Mouse (Mus musculus) limb, embryonic 13.5 days (tissue): ENCODE data around the gene Cenpt. TPM values are rescaled to one million over a fixed set of nuclear protein-coding genes. Genes with fewer than 3 reads are reported as not detected.

Experiments
- ATAC-seq: fragments of 200-750 bp; cut with Nextera tagmentation; 2 replicates; pipeline ENCODE4 v1.8.0; 2017; ENCODE audit warnings: low read depth, moderate number of reproducible peaks, moderate TSS enrichment; ENCODE audit not compliant: low FRiP score
- H3K27ac ChIP-seq: fragments of 300-500 bp; sonication (generic); 2 replicates; pipeline ENCODE4 v1.5.1; 2015; ENCODE audit warnings: inconsistent platforms, mild to moderate bottlenecking, moderate library complexity
- H3K27me3 ChIP-seq: fragments of 300-500 bp; sonication (generic); 2 replicates; pipeline ENCODE4 v1.6.1; 2015; ENCODE audit warnings: mild to moderate bottlenecking, inconsistent platforms
- H3K36me3 ChIP-seq: fragments of 300-500 bp; sonication (generic); 2 replicates; pipeline ENCODE4 v1.6.1; 2015; ENCODE audit warnings: inconsistent platforms, mild to moderate bottlenecking, moderate library complexity
- H3K4me1 ChIP-seq: fragments of 300-500 bp; sonication (generic); 2 replicates; pipeline ENCODE4 v1.6.1; 2015; ENCODE audit warnings: inconsistent platforms
- H3K4me2 ChIP-seq: fragments of 300-500 bp; sonication (generic); replicated peaks from 2 replicates; pipeline ENCODE4 v1.6.1; 2015; ENCODE audit warnings: inconsistent platforms, mild to moderate bottlenecking, moderate library complexity
- H3K4me3 ChIP-seq: fragments of 300-500 bp; sonication (generic); 2 replicates; pipeline ENCODE4 v1.5.1; 2015; ENCODE audit warnings: moderate library complexity, mild to moderate bottlenecking, inconsistent platforms
- H3K9ac ChIP-seq: fragments of 300-500 bp; sonication (generic); 2 replicates; pipeline ENCODE4 v1.6.1; 2015; ENCODE audit warnings: mild to moderate bottlenecking, inconsistent platforms
- H3K9me3 ChIP-seq: fragments of 300-500 bp; sonication (generic); 2 replicates; pipeline ENCODE4 v1.6.1; 2016; ENCODE audit warnings: inconsistent platforms
- WGBS: fragments of 180-500 bp; shearing (Covaris S2); methylation state at CpG from one replicate; pipeline ENCODE4 v1.1.7; 2015; 5-methylcytosine and 5-hydroxymethylcytosine counted together
- polyA plus RNA-seq: library from polyadenylated mRNA; unstranded; fragments of >200 nt; fragmentation: Nextera tagmentation; extraction: Ambion mirVana; gene quantifications from 2 replicates; pipeline ENCODE4 v1.2.1, GENCODE M21; 2015

Cenpt gene
- polyA plus RNA-seq, 1 experiment from 2014 or later: 52.1 TPM

DNA sequence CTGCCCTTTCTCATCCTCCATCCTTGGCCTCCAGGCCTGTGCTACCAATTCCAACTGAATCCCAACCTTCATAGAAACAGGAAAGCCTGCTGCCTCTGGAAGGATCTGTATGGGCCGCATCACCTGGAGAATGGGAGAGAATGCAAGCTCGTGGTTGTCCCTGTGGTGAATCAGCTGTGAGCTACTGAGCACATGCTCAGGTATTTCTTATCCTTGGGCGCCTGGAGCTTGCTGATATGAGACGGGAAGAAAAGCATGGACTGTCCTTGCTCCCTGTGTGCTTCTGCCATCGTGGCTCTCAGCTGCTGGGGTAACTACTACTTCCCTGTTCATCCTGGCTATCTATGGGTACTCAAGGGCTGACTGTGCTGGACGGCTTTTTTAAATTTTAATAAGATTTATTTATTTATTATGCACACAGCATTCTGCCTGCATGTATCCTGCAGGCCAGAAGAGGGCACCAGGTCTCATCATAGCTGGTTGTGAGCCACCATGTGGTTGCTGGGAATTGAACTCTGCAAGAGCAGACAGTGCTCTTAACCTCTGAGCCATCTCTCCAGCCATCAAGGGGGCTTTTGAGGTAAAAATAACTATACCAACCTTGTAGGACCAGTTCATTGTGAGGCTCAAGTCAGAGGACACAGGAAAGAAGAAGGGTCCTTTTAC, 13.4 kb upstream of the Cenpt start:
- no peak for ATAC-seq
- 88% methylated on average over 6 of the region's 6 CpGs for WGBS
- H3K9ac ChIP-seq: no peak overlapping the region
- H3K27me3 ChIP-seq: no peaks in the 10 kb centered on the region
- H3K4me1 ChIP-seq: peaks cover 19% of the 10 kb centered on the region
- peaks cover 71% of the 10 kb centered on the region for H3K36me3 ChIP-seq
- no peak overlapping the region for H3K4me2 ChIP-seq
- no peak overlapping the region for H3K4me3 ChIP-seq
- no peaks in the 10 kb centered on the region for H3K9me3 ChIP-seq
- H3K27ac ChIP-seq: no peak overlapping the region

DNA sequence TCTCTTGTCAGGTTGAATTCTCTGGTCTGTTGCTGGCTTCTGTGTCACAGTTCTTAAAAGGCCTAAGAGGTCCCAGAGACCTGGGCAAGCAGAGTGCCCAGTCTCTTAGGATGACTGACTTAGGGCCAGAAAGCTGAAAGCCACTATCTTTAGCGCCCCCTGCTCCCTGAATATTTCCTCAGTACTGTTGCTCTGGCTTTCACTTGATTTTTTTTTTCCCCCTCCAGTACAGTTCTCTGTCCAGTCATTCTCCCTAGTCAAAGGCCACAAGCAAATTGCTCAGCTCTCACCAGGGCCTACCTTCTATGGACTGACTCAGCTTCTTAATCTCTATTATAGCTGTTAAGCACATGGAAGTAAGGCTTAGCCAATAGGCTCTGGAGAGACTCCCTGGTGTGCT, 8.9 kb upstream of the Cenpt start:
- Histone ChIP-seq H3K27me3 (no peaks in the 10 kb centered on the region), H3K27ac (no peak overlapping the region), H3K36me3 (peaks cover 39% of the 10 kb centered on the region), H3K9ac (peak overlapping the region; percentile 97), H3K9me3 (no peaks in the 10 kb centered on the region), H3K4me2 (peak overlapping the region; percentile 90), H3K4me3 (peak overlapping the region; percentile 99), H3K4me1 (peaks cover 53% of the 10 kb centered on the region)
- 6% methylated on average over 1 of the region's 1 CpGs for WGBS
- no peak for ATAC-seq

DNA sequence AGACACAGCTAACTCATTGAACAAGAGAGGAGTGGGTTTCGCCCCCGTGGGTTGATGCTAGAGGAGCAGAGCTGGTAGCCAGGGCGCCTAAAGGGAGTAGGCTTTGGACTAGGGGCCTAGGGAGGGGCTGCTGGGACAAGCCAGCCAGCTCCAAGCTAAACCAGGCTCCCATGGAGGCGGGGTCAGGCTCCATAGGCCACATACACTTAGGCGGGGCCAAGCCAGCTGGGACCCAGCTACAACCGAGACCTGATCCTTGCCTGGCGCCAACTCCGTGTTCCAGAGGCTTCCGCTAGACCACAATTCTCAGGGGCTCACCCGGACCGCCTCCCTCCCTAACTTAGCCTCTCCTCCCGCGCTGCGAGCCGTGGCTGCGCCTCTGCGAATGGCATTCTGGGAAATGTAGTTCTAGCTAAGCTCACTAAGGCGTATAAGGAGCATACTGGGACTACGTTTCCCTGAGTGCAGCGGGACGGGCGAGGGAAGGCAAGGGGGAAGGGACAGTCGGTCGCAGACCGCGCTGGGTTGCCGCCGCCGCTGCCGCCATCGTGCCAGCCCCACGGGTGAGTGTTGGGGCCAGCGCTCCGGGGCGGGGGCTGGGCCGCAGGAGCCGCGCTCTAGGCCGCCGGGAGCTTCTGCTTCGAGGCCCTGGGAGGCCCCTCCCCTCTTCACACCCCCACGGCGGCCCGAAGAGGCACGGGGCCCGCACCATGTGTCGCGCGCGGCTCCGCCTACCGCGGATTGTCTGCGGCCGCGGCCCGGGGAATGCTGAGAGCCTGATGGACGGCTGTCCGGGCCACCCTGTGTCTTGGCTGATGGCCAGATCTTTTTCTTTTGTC, 7.3 kb upstream of the Cenpt start, which contains the start of gene Nutf2:
Gene Nutf2 (plus strand): TSS at position 438 of the 839 bp plus-strand sequence.
- Histone ChIP-seq H3K9ac (peak within 1 kb of the TSS; percentile 97), H3K9me3 (no peaks in the 10 kb centered on the region), H3K36me3 (peaks cover 23% of the 10 kb centered on the region), H3K27me3 (no peaks in the 10 kb centered on the region), H3K4me3 (peak within 1 kb of the TSS; percentile 99), H3K27ac (peak within 1 kb of the TSS; percentile 88), H3K4me1 (peaks cover 65% of the 10 kb centered on the region), H3K4me2 (peak within 1 kb of the TSS; percentile 90)
- ATAC-seq: peak; percentile 97
- under 1% methylated on average over 55 of the region's 59 CpGs for WGBS

DNA sequence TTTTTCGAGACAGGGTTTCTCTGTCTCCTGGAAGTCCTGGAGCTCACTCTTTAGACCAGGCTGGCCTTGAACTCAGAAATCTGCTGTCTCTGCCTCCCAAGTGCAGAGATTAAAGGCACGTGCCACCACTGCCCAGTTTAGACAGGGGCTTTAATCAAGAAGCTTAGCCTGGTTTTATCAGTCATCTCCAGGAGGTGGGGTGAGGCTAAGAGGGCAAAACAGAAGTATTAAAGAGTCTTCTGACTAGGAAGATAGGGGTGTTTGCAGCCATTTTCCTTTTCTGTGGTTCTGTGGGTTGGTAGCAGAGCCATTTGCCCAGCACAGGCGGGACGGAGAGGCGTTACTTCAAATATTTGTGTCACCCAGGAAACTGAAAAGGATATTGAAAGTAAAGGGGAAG, 6.2 kb upstream of the Cenpt start:
- H3K4me1 ChIP-seq: peaks cover 68% of the 10 kb centered on the region
- H3K4me3 ChIP-seq: peak overlapping the region; percentile 99
- 73% methylated on average over 5 of the region's 5 CpGs for WGBS
- no peaks in the 10 kb centered on the region for H3K27me3 ChIP-seq
- H3K36me3 ChIP-seq: peaks cover 17% of the 10 kb centered on the region; the same call in 1 of the 2 replicates
- H3K9me3 ChIP-seq: no peaks in the 10 kb centered on the region
- peak overlapping the region; percentile 90 for H3K4me2 ChIP-seq
- peak overlapping the region; percentile 45; the same call in 1 of the 2 replicates for H3K9ac ChIP-seq
- no peak for ATAC-seq
- peak overlapping the region; percentile 88; the same call in 1 of the 2 replicates for H3K27ac ChIP-seq

DNA sequence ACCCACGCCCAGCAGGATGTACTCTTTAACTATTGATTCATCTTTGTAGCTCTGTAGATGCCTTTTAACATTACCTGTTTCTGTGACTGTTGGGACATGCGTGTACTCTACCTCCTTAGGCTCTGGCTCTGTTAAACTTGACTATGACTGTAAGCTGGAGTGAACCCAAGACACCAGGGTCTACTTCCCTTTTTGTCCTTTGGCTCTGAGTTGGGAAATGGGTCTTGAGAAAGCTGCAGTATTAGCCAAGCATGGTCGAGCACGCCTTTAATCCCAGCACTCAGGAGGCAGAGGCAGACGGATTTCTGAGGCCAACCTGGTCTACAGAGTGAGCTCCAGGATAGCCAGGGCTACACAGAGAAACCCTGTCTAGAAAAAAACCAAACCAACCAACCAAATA, 5.4 kb upstream of the Cenpt start:
- ATAC-seq: no peak
- no peaks in the 10 kb centered on the region for H3K9me3 ChIP-seq
- WGBS: 91% methylated on average over 5 of the region's 5 CpGs
- H3K4me2 ChIP-seq: no peak overlapping the region
- H3K4me1 ChIP-seq: peaks cover 65% of the 10 kb centered on the region
- no peak overlapping the region for H3K4me3 ChIP-seq
- H3K9ac ChIP-seq: no peak overlapping the region
- no peaks in the 10 kb centered on the region for H3K27me3 ChIP-seq
- H3K27ac ChIP-seq: no peak overlapping the region
- peaks cover 14% of the 10 kb centered on the region; the same call in 1 of the 2 replicates for H3K36me3 ChIP-seq

DNA sequence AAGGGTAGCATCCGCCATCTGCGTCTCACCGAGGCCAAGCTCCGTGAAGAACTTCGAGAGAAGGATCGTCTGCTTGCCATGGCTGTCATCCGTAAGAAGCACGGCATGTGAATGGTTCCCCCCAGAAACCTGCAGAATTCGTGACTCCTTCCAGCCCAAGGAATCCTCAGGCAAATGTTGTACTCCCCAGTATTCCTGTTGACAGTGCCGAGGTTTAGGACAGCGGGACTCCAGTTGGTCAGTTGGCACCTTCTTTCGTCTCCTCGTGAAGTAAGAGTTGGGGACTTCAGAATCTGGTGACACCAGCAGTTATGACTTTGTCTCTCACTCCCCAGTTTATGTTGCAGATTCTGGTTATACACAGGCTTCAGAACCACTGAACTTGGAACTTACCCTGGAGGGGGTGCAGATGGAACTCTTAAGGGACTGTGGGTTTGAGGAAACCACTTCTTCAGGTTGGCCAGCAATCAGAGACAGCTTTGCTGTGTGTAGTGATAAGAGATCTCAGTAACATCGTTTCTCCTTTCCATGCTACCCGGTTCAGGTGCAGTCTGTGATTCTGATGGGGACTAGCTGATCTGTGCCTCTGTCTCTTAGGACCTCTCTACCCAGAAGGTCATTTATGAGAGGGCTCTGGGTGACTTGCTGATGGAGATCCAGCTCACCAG, 3.2 kb upstream of the Cenpt start:
- Histone ChIP-seq H3K27me3 (no peaks in the 10 kb centered on the region), H3K9me3 (no peaks in the 10 kb centered on the region), H3K4me1 (peaks cover 48% of the 10 kb centered on the region), H3K36me3 (peaks cover 10% of the 10 kb centered on the region; the same call in 1 of the 2 replicates), H3K4me3 (peak overlapping the region; percentile 84), H3K9ac (peak overlapping the region; percentile 88), H3K27ac (peak overlapping the region; percentile 89), H3K4me2 (peak overlapping the region; percentile 97)
- 14% methylated on average over 15 of the region's 15 CpGs for WGBS
- no peak for ATAC-seq

DNA sequence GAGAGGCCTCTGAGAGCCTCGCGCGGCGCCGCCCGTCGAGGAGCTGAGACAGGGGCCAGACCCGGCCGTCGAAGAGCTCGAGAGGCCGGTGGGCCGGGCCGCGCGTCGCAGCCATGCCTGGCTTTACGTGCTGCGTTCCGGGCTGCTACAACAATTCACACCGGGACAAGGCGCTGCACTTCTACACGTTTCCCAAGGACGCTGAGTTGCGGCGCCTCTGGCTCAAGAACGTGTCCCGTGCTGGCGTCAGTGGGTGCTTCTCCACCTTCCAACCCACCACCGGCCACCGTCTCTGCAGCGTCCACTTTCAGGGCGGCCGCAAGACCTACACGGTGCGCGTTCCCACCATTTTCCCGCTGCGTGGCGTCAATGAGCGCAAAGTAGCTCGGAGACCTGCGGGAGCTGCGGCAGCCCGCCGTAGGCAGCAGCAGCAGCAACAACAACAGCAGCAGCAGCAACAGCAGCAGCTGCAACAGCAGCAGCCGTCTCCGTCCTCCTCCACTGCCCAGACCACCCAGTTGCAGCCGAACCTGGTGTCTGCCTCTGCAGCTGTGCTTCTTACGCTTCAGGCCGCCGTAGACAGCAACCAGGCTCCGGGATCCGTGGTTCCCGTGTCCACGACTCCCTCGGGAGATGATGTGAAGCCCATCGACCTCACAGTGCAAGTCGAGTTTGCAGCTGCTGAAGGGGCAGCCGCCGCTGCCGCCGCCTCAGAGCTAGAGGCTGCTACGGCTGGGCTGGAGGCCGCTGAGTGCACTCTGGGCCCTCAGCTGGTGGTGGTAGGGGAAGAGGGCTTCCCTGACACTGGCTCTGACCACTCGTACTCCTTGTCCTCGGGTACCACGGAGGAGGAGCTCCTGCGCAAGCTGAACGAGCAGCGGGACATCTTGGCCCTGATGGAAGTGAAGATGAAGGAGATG, 2.4 kb upstream of the Cenpt start:
- WGBS: under 1% methylated on average over 71 of the region's 71 CpGs
- H3K4me1 ChIP-seq: peaks cover 51% of the 10 kb centered on the region
- peak; percentile 30 for ATAC-seq

DNA sequence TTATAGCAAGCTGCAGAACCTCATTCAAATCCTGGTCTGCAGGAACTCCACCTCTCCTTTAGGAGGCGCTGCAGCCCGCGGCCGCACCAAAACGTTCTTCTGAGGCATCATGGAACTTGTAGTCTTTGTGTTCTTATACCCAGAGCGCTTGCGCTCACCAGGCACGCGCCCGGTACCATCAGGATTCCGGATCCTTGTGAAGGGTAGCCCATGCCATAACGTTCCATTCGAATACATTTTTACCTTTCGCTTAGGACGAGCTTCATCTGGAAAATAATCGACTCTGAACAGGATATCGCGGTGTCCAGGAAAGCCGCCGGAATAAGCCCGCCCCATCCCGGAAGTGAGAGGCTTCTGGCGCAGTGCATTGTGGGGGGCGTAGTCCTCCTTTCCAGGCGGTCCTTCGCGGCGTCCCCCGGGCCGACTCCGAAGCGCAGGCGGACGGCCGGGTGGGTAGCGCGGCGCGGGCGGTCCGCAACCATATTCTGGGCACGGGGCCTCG, 1.7 kb upstream of the Cenpt start, which contains the start of gene Thap11:
Gene Thap11 (plus strand): TSS at position 418 of the 502 bp plus-strand sequence.
- peaks cover 51% of the 10 kb centered on the region for H3K4me1 ChIP-seq
- H3K27ac ChIP-seq: peak within 1 kb of the TSS; percentile 89
- peak; percentile 92 for ATAC-seq
- H3K9me3 ChIP-seq: no peaks in the 10 kb centered on the region
- peaks cover 12% of the 10 kb centered on the region for H3K36me3 ChIP-seq
- H3K27me3 ChIP-seq: no peaks in the 10 kb centered on the region
- peak within 1 kb of the TSS; percentile 88 for H3K9ac ChIP-seq
- H3K4me3 ChIP-seq: peak within 1 kb of the TSS; percentile 84
- H3K4me2 ChIP-seq: peak within 1 kb of the TSS; percentile 97
- WGBS: under 1% methylated on average over 43 of the region's 43 CpGs

More for the DNA sequence above, 2.4 kb upstream of the Cenpt start:
- Histone ChIP-seq H3K4me3 (peak overlapping the region; percentile 84), H3K4me2 (peak overlapping the region; percentile 97), H3K9me3 (no peaks in the 10 kb centered on the region), H3K27me3 (no peaks in the 10 kb centered on the region), H3K36me3 (peaks cover 10% of the 10 kb centered on the region; the same call in 1 of the 2 replicates), H3K9ac (peak overlapping the region; percentile 88), H3K27ac (peak overlapping the region; percentile 89)

DNA sequence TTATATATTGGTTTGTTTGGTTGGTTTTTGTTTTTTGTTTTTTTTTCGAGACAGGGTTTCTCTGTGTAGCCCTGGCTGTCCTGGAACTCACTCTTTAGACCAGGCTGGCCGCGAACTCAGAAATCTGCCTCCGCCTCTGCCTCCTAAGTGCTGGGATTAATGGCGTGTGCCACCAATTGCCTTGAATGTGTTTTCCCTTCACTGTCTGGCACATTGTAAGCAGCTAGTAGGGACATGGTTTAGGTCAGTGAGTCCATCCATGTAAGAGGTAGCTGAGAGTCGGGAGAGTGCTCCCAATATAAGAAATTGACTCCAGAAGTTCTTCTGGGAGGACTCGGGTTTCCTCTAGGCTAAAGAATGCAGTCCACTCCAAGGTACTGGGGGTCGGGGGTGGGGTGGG, 1.2 kb upstream of the Cenpt start:
- peak overlapping the region; percentile 84 for H3K4me3 ChIP-seq
- no peak overlapping the region; the same call in 1 of the 2 replicates for H3K9ac ChIP-seq

DNA sequence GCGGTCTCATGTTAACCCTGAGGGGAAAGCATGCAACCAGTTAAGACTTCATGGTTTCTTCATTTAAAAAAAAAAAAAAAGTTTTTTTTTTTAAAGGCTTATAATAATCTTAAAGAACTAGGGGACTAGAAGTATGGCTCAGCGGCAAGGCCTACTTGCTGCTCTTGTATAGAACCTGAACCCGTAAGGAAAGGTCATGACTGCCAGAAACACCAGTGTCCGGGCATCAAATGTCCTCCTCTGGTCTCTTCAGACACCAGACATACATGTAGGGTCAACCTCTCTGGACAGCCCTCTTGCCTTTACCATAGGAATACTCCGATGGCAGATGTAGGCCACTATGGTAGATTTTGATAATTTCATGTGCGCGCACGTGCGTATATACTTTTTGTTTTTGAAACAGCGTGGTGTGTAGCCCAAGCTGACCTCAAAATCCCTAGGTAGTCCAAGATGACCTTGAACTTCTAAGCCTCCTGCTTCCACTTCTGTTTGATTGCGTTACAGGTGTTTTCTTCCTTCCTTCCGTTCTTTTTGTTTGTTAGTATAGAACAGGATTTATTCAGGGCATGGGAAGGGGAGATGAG, 840 bp downstream of the Cenpt start:
- Histone ChIP-seq H3K4me1 (peaks cover 27% of the 10 kb centered on the region), H3K27ac (no peak overlapping the region), H3K27me3 (no peaks in the 10 kb centered on the region), H3K36me3 (peaks cover 26% of the 10 kb centered on the region), H3K9me3 (no peaks in the 10 kb centered on the region), H3K9ac (no peak overlapping the region), H3K4me2 (peak overlapping the region; percentile 70; the same call in 1 of the 2 replicates), H3K4me3 (peak overlapping the region; percentile 76; the same call in 1 of the 2 replicates)
- 83% methylated on average over 12 of the region's 12 CpGs for WGBS
- ATAC-seq: no peak

More for the DNA sequence above, 1.2 kb upstream of the Cenpt start:
- Histone ChIP-seq H3K9me3 (no peaks in the 10 kb centered on the region), H3K4me2 (peak overlapping the region; percentile 45), H3K4me1 (peaks cover 47% of the 10 kb centered on the region), H3K27ac (peak overlapping the region; percentile 33; the same call in 1 of the 2 replicates), H3K36me3 (peaks cover 16% of the 10 kb centered on the region), H3K27me3 (no peaks in the 10 kb centered on the region)
- WGBS: 21% methylated on average over 8 of the region's 8 CpGs
- ATAC-seq: no peak; the same call in 1 of the 2 replicates
